Mouse (Mus musculus): Measurements from ENCODE around the gene Gm3127. TPM values are rescaled to one million over a fixed set of nuclear protein-coding genes. Genes with fewer than 3 reads are reported as not detected.
"Not testable (repeated sequence)": the region's sequence is repeated elsewhere in the genome, so short reads cannot be mapped to it uniquely, and the experiment has no call there.

The Gm3127 gene
- polyA plus RNA-seq (2017; shearing (Covaris generic)): not detected

DNA sequence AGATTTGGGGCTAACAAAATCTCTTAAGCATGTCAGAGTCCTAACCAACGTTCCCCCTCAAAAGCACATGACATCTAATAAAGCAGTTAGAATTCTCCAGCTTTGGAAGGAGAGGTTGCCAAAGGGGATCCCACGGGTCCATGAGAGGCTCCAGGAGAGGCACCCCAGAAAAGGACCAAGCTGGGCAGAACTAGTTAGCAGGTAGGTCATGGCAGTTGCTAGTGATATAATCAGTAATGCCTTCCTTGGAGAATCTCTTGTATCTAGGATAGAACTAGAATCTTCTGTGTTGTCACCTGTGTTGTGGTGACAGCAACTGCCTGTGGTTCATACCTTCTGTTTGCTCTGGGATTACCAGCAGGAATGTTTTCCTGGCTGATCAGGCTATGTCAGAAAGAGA lies at the start of gene Gm3127:
Gm3127 (plus strand) TSS at position 301 of the 400 bp plus-strand sequence.
- not testable (repeated sequence) for ATAC-seq

GRCm38 (mm10) chr14:4141646-4142045 lies 23.2 kb upstream of the Gm3127 start:
- ATAC-seq: not testable (repeated sequence)

DNA sequence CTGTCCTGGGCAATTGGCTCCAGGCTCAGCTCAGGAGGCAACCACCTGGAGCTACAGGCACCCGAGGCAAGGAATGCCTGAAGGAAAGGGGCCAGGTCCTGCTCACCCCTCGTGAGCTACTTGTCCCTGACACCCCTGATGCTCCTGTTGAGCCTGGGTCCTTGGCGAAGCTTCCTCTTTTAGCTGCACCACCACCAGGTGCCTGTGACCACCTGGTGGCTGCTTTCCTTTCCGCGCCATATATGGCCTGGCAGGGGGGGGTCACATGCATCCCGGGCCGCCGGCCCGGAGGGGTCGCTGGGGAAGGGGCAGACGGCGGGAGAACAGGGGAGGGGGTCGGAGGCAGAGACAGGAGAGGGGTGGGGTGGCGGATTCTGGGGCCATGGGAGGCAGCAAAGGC lies 17.2 kb downstream of the Gm3127 start:
- not testable (repeated sequence) for ATAC-seq

GRCm38 (mm10) chr14:4182491-4183210 lies 17.8 kb downstream of the Gm3127 start, which contains the start of gene Gm2974:
Gene Gm2974 (plus strand): TSS chr14:4182576.
- ATAC-seq: not testable (repeated sequence)

GRCm38 (mm10) chr14:4183375-4183774 lies 18.5 kb downstream of the Gm3127 start:
- ATAC-seq: not testable (repeated sequence)

Other genes with a start within 250 kb of the Gm3127 start
- not detected for gene Gm3029, start 233.3 kb upstream of the Gm3127 start, polyA plus RNA-seq (2017; shearing (Covaris generic))
- gene Gm3095, start 201.5 kb upstream of the Gm3127 start, polyA plus RNA-seq (2017; shearing (Covaris generic)): 1 to 10 TPM in 1 of 3 experiments, under 1 TPM in 1, not detected in 1; 0.26 to 1.4 TPM
- not detected for gene Gm3099, start 166.6 kb upstream of the Gm3127 start, polyA plus RNA-seq (2017; shearing (Covaris generic))
- 1 to 10 TPM in 2 of 3 experiments, under 1 TPM in 1; 0.55 to 9.2 (median 3.6) TPM for gene Gm5796, start 141.1 kb upstream of the Gm3127 start, polyA plus RNA-seq (2017; shearing (Covaris generic))
- gene Gm3115, start 80.9 kb upstream of the Gm3127 start, polyA plus RNA-seq (2017; shearing (Covaris generic)): 1 to 10 TPM in 1 of 3 experiments, under 1 TPM in 1, not detected in 1; 0.63 to 1.4 TPM
- gene Gm8108, start 54.5 kb upstream of the Gm3127 start, polyA plus RNA-seq (2017; shearing (Covaris generic)): 1 to 10 TPM in 2 of 3 experiments, not detected in 1; 2.2 to 9.2 TPM
- 1 to 10 TPM; 1.7 to 4.2 (median 1.9) TPM for gene Gm2974, start 17.5 kb downstream of the Gm3127 start, polyA plus RNA-seq (2017; shearing (Covaris generic))
- not detected for gene Gm3138, start 84.6 kb downstream of the Gm3127 start, polyA plus RNA-seq (2017; shearing (Covaris generic))
- gene Gm3149, start 152.3 kb downstream of the Gm3127 start, polyA plus RNA-seq (2017; shearing (Covaris generic)): not detected
- gene 2610042L04Rik, start 169.7 kb downstream of the Gm3127 start, polyA plus RNA-seq (2017; shearing (Covaris generic)): 10 to 100 TPM in 1 of 3 experiments, 1 to 10 TPM in 2; 5.7 to 25.6 (median 6.0) TPM
- not detected for gene Gm3159, start 232.5 kb downstream of the Gm3127 start, polyA plus RNA-seq (2017; shearing (Covaris generic))